Mouse (Mus musculus) gastrocnemius, adult 8-10 months (tissue): ENCODE results near the gene Adh5. TPM values are rescaled to one million over a fixed set of nuclear protein-coding genes. Genes with fewer than 3 reads are reported as not detected.
"Not testable (repeated sequence)": the region's sequence is repeated elsewhere in the genome, so short reads cannot be mapped to it uniquely, and the experiment has no call there.

Source experiments
- DNase-seq, 2 experiments: peaks; one replicate each; pipeline ENCODE4 v3.0.0; 2022; ENCODE audit warnings: low spot score in 2 of 2
- total RNA-seq, 4 experiments: library from RNA; stranded (reverse); gene quantifications; 2 replicates each; pipeline ENCODE4 v1.2.4; 2022

The Adh5 gene
- total RNA-seq, 4 experiments from 2014 or later = 61.0 to 64.1 (median 61.7) TPM

GRCm38 (mm10) chr3:138458441-138458840 lies 15.5 kb downstream of the Adh5 start:
- DNase-seq = no peak

GRCm38 (mm10) chr3:138460260-138460659 lies 17.4 kb downstream of the Adh5 start:
- no peak for DNase-seq

GRCm38 (mm10) chr3:138461832-138462231 lies 18.9 kb downstream of the Adh5 start:
- no peak for DNase-seq

GRCm38 (mm10) chr3:138463137-138463536 lies 20.2 kb downstream of the Adh5 start:
- no peak for DNase-seq

GRCm38 (mm10) chr3:138463807-138464206 lies 20.9 kb downstream of the Adh5 start:
- no peak for DNase-seq

- no peak for DNase-seq
These were observed 21.8 kb downstream of the Adh5 start for GRCm38 (mm10) chr3:138464573-138465147.

GRCm38 (mm10) chr3:138466656-138467055 lies 23.8 kb downstream of the Adh5 start:
- DNase-seq = not testable (repeated sequence)

- DNase-seq = no peak
These were observed 28.2 kb downstream of the Adh5 start for GRCm38 (mm10) chr3:138471066-138471465.

GRCm38 (mm10) chr3:138479489-138479888 lies 36.6 kb downstream of the Adh5 start:
- no peak for DNase-seq

- DNase-seq = no peak
These were observed 38.8 kb downstream of the Adh5 start for GRCm38 (mm10) chr3:138481526-138482284.

GRCm38 (mm10) chr3:138483240-138483639 lies 40.3 kb downstream of the Adh5 start:
- no peak for DNase-seq

- DNase-seq = peak in 1 of 2 experiments; percentile 8
These were observed 45.9 kb downstream of the Adh5 start for GRCm38 (mm10) chr3:138488584-138489326.

GRCm38 (mm10) chr3:138489327-138490033 lies 46.6 kb downstream of the Adh5 start, which contains the start of gene Metap1:
TSS of gene Metap1 (minus strand) at chr3:138489515.
- peak; percentile 90 to 94 for DNase-seq

GRCm38 (mm10) chr3:138490034-138490337 lies 47.1 kb downstream of the Adh5 start:
- DNase-seq = no peak

GRCm38 (mm10) chr3:138493668-138494067 lies 50.8 kb downstream of the Adh5 start:
- DNase-seq = no peak

- DNase-seq = no peak
These were observed 51.7 kb downstream of the Adh5 start for GRCm38 (mm10) chr3:138494565-138494964.

- DNase-seq = no peak
These were observed 52.6 kb downstream of the Adh5 start for GRCm38 (mm10) chr3:138495166-138496145.

GRCm38 (mm10) chr3:138498731-138499130 lies 55.8 kb downstream of the Adh5 start:
- DNase-seq = no peak

GRCm38 (mm10) chr3:138499854-138500740 lies 57.2 kb downstream of the Adh5 start:
- no peak for DNase-seq
